Mouse (Mus musculus) bone marrow, adult 2 months (tissue): Measurements from ENCODE around the gene Lmbrd1.

Experiments
- CTCF ChIP-seq: fragments of 200-500 bp; IDR thresholded peaks from 2 replicates; pipeline ENCODE4 v1.5.1; 2011; ENCODE audit warnings: low read length, control low read depth; ENCODE audit not compliant: control insufficient read depth, insufficient read depth
- POLR2A ChIP-seq: fragments of 200-500 bp; IDR thresholded peaks from 2 replicates; pipeline ENCODE4 v1.6.1; 2011; ENCODE audit warnings: low read depth, mild to moderate bottlenecking, control low read depth, low read length, borderline replicate concordance; ENCODE audit not compliant: control insufficient read depth

GRCm38 (mm10) chr1:24793168-24793567 lies 114.7 kb downstream of the Lmbrd1 start:
- TF ChIP-seq CTCF (no peak), POLR2A (no peak)
